Mouse (Mus musculus) effector memory CD4-positive, alpha-beta T cell, adult 7 months (primary cell): ENCODE results near the gene Arl16. TPM values are rescaled to one million over a fixed set of nuclear protein-coding genes. Genes with fewer than 3 reads are reported as not detected.

Source experiments
- polyA plus RNA-seq: library from polyadenylated mRNA; unstranded; fragments of 100-300 nt; shearing (Covaris generic); gene quantifications from one replicate; pipeline ENCODE4 v1.2.1, GENCODE M21; 2017

The Arl16 gene
- polyA plus RNA-seq, result 11.9 TPM

DNA sequence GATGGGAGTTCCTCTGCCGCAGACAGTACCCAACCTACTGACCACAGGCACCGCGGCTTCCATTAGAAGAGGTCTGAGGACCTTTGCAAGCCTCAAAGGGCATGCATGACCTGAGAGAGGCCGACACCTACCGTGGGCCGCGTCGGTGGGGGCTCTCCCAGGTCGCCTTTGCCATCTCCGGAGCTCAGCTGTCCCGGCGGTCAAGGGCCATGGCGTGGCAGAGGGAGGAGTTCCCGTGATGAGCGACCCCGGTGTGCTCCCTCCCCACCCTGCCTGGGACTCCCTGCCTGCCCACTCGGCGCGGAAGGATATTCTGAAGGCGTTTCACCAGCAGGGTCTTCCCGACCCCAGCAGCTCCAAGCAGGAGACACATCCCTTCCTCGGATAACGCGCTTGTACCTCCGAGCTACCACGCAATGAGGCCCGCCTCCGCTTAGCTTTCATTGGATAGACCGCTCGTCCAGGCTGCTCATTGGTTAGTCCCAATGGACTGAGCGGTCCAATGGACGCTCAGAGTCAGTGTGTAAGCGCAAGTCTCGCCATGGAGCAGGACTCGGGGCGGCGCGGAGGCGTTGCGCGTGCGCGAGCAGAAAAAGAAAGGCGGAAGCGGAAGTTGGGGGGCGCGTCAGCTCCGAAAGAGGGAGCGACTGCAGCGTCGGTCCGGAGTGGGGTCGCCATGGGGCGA, at the start of gene Arl16:
Gene Arl16 (minus strand): TSS at position 557 of the 685 bp plus-strand sequence.

DNA sequence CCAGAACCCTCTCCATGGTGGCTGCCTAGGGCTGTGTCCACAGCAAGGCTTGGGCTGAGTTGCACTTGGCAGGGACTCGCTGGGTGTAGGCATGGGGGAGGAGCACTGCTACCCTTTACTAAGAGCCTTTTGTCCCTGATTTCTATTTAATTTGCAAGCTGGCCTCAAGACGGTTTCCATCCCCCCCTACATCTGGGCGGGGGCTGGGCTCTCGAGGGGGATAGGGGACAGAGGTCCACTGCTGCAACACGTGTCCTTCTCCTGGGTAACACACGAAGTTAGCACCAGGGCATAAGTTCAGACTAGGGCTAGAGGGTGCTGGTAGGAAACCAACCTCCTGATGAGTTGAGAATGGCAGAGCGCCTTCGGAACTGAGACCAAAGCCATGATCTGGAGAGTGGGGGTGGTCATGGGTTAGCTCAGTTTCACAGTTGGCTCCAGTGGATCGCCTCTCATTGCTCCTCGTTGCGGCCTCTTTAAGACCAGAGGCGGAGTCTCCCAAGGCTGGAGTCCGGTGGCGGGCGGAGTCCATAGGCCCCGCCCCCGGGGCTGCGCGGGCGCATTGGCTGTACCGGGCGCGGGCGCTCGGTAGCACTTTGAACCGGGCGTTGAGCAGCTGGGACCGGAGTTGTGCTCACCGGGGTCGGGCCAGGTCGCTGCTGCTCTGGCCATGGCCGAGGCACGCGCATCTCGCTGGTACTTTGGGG, 24.1 kb upstream of the Arl16 start, which contains the start of gene Slc25a10:
Gene Slc25a10 (plus strand): TSS at position 524 of the 707 bp plus-strand sequence.

DNA sequence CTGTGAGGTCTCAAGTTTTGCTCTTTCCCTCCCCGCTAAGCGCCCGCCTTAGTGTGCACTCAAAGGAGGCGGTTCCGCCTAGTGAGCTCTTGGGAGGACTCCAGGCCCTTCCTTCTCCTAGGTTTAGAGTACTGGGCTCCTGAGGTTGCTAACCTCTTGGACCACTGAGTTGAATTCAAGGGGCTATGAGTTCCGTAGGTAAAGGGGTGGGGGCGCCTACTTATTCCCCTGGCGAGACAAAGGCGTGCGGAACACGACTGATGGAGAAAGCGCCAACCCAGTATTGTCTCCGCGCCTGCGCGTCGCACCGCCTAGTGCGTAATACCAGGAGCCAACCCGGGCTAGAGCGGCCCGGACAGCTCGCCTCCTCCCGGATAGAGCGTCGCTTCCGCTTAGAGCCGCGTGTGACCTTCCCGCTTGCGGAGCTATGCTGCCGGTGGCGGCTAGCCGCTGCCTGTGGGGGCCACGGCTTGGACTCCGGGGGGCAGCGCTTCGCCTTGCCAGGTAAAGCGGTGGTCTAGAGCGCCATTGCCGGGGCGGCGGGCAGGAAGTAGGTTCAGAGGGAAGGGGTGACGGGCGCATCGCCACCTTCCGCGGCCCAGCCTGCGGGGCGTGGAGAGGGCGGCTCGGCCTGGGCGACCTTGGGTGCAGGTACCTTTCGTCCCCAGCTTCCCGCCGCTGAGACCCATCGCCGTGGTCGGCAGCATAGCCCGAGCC, 17.0 kb upstream of the Arl16 start, which contains the start of gene Mrpl12:
Gene Mrpl12 (plus strand): TSS at position 349 of the 717 bp plus-strand sequence.

DNA sequence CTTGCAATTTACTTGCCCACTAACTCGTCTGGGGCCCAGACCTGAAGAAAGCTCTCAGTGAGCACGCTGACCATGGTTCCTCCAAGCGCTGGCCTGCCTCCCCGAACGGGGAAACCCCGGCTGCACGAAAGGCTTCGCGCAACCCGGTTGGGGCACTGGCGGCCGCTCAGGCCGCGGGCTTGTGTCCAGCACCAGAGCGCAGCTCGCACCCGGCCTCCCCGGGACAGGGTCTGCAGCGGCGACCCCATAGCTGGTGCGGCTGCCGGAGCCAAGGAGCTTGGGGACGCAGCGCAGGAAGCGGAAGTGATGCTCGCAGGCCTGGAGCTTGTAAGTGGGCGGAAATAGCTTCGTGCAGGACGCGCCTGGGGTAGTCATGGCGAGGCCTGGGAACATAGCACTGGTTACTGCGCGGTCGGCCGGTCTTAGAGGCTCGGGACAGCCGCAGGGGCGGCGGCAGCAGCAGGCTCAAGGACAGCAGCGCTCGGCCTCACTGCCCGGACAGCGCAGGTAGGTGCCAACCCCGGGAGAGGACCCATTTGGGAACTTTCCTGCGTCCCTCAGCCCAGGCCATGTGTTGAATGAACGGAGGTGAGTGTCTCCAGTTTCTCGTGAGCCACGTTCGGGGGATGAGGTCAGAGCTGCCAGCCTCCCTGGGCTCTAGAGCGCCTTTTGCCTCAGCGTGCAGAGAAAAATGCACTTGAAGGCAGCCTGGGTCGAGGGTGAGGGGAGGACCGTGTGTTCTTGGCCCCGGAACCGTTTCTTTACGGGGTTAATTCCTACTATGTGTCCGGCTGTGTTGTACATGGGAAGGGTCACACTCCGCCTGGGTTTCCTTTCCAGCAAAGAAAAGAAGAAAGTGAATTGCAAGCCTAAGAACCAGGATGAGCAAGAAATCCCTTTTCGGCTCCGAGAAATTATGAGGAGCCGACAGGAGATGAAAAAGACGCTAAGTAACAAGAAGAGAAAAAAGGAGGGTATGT, 9.3 kb downstream of the Arl16 start, which contains the start of the genes Oxld1 and Ccdc137:
Gene Oxld1 (minus strand): TSS at position 297 of the 980 bp plus-strand sequence.
Gene Ccdc137 (plus strand): TSS at position 344 of the 980 bp plus-strand sequence.

DNA sequence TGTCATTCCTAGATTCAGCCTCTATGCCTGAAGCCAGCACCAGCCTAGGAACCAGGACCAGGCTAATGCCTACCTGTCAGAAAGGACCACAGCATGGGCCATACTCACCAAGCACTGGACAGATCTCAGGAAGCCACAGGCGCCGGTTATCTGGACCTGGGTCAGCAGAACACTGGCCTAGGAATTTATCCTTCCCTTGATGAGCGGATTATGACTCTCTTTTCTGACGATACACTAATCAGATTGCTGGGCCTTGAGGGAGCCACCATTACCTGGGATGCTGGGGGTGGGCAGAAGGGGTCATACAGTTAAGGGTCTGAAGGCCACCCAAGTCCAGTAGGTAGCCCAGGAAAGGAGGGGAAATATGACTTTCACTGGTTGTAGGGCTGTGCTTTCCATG, 14.1 kb downstream of the Arl16 start, which contains the start of gene Pde6g:
Gene Pde6g (minus strand): TSS at position 195 of the 400 bp plus-strand sequence.

DNA sequence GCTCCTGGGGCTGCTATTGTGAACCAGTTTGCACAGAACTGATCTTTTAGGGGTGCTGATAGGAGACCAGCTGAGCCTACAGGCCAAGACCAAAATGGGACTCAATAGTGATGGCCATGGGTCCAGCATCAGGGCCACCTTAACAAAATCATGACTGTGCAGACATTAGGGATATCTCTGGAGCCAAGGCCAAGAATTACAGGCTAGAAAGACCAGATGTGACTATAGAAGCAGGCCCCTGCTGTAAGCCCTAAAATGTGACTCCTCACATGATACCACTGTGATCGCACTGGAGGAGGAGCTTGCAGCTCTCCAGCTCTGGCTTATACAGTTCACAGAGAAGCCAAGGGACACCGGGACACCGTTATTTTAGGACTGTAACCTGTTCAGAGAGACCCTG, 25.1 kb downstream of the Arl16 start, which contains the start of gene Tspan10:
Gene Tspan10 (plus strand): TSS at position 301 of the 400 bp plus-strand sequence.

DNA sequence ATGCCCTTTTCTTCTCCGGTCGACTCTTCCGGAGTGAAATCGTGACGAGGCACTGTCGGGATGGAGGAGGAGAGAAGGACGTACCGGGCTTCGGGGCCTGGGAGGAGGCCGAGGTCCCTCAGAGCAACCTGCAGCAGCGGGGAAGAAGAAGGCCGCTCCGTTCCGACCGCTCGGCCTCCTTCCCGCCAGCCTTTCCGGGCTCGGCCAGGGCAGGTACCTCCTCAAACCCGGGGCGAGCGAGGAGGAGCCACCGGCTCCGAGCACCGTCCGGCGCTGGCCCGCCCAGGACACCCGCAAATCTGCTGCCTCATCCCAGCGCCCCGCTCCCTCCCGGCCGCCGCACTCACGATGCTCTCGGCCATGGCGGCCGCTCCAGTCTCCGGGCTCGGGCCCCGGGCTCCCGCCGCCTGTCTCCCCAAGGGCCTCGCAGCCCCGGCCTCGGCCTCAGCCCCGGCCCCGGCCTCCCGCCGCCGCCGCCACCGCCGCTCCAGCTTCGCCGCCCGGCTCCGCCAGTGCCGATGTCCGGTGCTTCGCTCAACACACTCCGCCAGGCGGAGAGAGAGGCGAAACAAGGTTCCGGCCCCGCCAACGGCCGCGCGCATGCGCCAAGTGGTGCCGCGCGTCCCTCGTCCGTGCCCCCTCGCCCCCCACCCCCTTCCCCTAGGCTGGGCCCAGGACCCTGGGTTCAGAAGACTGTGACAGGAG, 30.1 kb downstream of the Arl16 start, which contains the start of gene Nploc4:
Gene Nploc4 (minus strand): TSS at position 557 of the 705 bp plus-strand sequence.

Other genes with a start within 250 kb of the Arl16 start
- 0.18 TPM for gene Bahcc1, start 234.7 kb downstream of the Arl16 start, polyA plus RNA-seq
- gene Actg1, start 119.1 kb downstream of the Arl16 start, polyA plus RNA-seq, result 2,851 TPM
- gene Fscn2, start 106.1 kb downstream of the Arl16 start, polyA plus RNA-seq, result 0.22 TPM
- gene Faap100, start 88.8 kb downstream of the Arl16 start, polyA plus RNA-seq, result 24.0 TPM
- 50.4 TPM for gene Nploc4, start 29.9 kb downstream of the Arl16 start, polyA plus RNA-seq
- gene Tspan10, start 25.0 kb downstream of the Arl16 start, polyA plus RNA-seq, result not detected
- 0.60 TPM for gene Pde6g, start 14.1 kb downstream of the Arl16 start, polyA plus RNA-seq
- gene Oxld1, start 9.5 kb downstream of the Arl16 start, polyA plus RNA-seq, result 3.9 TPM
- gene Ccdc137, start 9.5 kb downstream of the Arl16 start, polyA plus RNA-seq, result 25.7 TPM
- 29.6 TPM for gene Mrpl12, start 17.0 kb upstream of the Arl16 start, polyA plus RNA-seq
- gene Slc25a10, start 24.2 kb upstream of the Arl16 start, polyA plus RNA-seq, result 7.6 TPM
- not detected for gene Gcgr, start 63.1 kb upstream of the Arl16 start, polyA plus RNA-seq
- 59.6 TPM for gene Mcrip1, start 82.1 kb upstream of the Arl16 start, polyA plus RNA-seq
- gene Ppp1r27, start 83.5 kb upstream of the Arl16 start, polyA plus RNA-seq, result not detected
- gene P4hb, start 105.6 kb upstream of the Arl16 start, polyA plus RNA-seq, result 172 TPM
- gene Arhgdia, start 114.0 kb upstream of the Arl16 start, polyA plus RNA-seq, result 768 TPM
- 279 TPM for gene Alyref, start 130.8 kb upstream of the Arl16 start, polyA plus RNA-seq
- 67.7 TPM for gene Anapc11, start 130.8 kb upstream of the Arl16 start, polyA plus RNA-seq
- not detected for gene Npb, start 140.9 kb upstream of the Arl16 start, polyA plus RNA-seq
- 135 TPM for gene Pcyt2, start 150.3 kb upstream of the Arl16 start, polyA plus RNA-seq
- 155 TPM for gene Sirt7, start 157.6 kb upstream of the Arl16 start, polyA plus RNA-seq
- gene Mafg, start 166.0 kb upstream of the Arl16 start, polyA plus RNA-seq, result 31.8 TPM
- gene Pycr1, start 176.2 kb upstream of the Arl16 start, polyA plus RNA-seq, result 0.44 TPM
- gene Myadml2, start 180.6 kb upstream of the Arl16 start, polyA plus RNA-seq, result not detected
- gene Notum, start 193.6 kb upstream of the Arl16 start, polyA plus RNA-seq, result not detected
- 111 TPM for gene Aspscr1, start 205.4 kb upstream of the Arl16 start, polyA plus RNA-seq
- gene Cenpx, start 246.1 kb upstream of the Arl16 start, polyA plus RNA-seq, result 85.8 TPM
- 52.6 TPM for gene Lrrc45, start 246.3 kb upstream of the Arl16 start, polyA plus RNA-seq